Mouse (Mus musculus) frontal cortex, postnatal 36 days (tissue): ENCODE measurements around the gene Ccdc12.

Source experiments
- DNase-seq, 2 experiments: peaks; one replicate each; pipeline ENCODE4 v3.0.0; 2022; ENCODE audit warnings: low spot score in 2 of 2

Ccdc12 gene

GRCm38 (mm10) chr9:110656249-110657221, at the start of gene Ccdc12:
Ccdc12 (plus strand) TSS chr9:110656503.
- peak; percentile 96 to 98 for DNase-seq

GRCm38 (mm10) chr9:110611471-110611870, 44.8 kb upstream of the Ccdc12 start:
- no peak for DNase-seq

GRCm38 (mm10) chr9:110617081-110617480, 39.2 kb upstream of the Ccdc12 start:
- no peak for DNase-seq

GRCm38 (mm10) chr9:110620180-110620579, 36.1 kb upstream of the Ccdc12 start:
- no peak for DNase-seq

- DNase-seq, result no peak
These were observed 35.6 kb upstream of the Ccdc12 start for GRCm38 (mm10) chr9:110620685-110621084.

- DNase-seq, result no peak
These were observed 33.6 kb upstream of the Ccdc12 start for GRCm38 (mm10) chr9:110622621-110623219.

- DNase-seq, result no peak
These were observed 32.7 kb upstream of the Ccdc12 start for GRCm38 (mm10) chr9:110623416-110624195.

GRCm38 (mm10) chr9:110624361-110625166, 31.7 kb upstream of the Ccdc12 start, which contains the start of gene Nradd:
Nradd (minus strand) TSS chr9:110624452.
- peak; percentile 83 for DNase-seq

- no peak for DNase-seq
These were observed 30.9 kb upstream of the Ccdc12 start for GRCm38 (mm10) chr9:110625350-110625908.

- DNase-seq, result no peak
These were observed 26.1 kb upstream of the Ccdc12 start for GRCm38 (mm10) chr9:110630171-110630570.

GRCm38 (mm10) chr9:110631191-110631590, 25.1 kb upstream of the Ccdc12 start:
- no peak for DNase-seq

GRCm38 (mm10) chr9:110631651-110632275, 24.5 kb upstream of the Ccdc12 start:
- no peak for DNase-seq

GRCm38 (mm10) chr9:110632671-110633070, 23.6 kb upstream of the Ccdc12 start:
- no peak for DNase-seq

GRCm38 (mm10) chr9:110633882-110634281, 22.4 kb upstream of the Ccdc12 start:
- no peak for DNase-seq

- DNase-seq, result peak; percentile 85 to 88
These were observed 21.1 kb upstream of the Ccdc12 start for GRCm38 (mm10) chr9:110635225-110635624.

- no peak for DNase-seq
These were observed 17.7 kb upstream of the Ccdc12 start for GRCm38 (mm10) chr9:110638611-110639021.

GRCm38 (mm10) chr9:110641006-110641405, 15.3 kb upstream of the Ccdc12 start:
- DNase-seq, result no peak

GRCm38 (mm10) chr9:110642812-110643524, 13.3 kb upstream of the Ccdc12 start:
- no peak for DNase-seq

- no peak for DNase-seq
These were observed 12.5 kb upstream of the Ccdc12 start for GRCm38 (mm10) chr9:110643787-110644186.

- DNase-seq, result no peak
These were observed 12.0 kb upstream of the Ccdc12 start for GRCm38 (mm10) chr9:110644295-110644694.
